Mouse (Mus musculus) heart, postnatal 14 days (tissue): ENCODE results near the gene Btnl2. TPM values are rescaled to one million over a fixed set of nuclear protein-coding genes. Genes with fewer than 3 reads are reported as not detected.

Experiments
- DNase-seq, 2 experiments: peaks; one replicate each; pipeline ENCODE4 v3.0.0; 2021 to 2022
- intact Hi-C: fragments of 180-260 bp; cut with DNase I; formaldehyde crosslinking; loops from one replicate; pipeline ENCODE4 v1.15.1; 2025
- total RNA-seq, 2 experiments: library from RNA; stranded (reverse); gene quantifications; 2 replicates each; pipeline ENCODE4 v1.2.3; 2021

The Btnl2 gene
- total RNA-seq, 2 experiments from 2014 or later, result 0.27 to 0.33 TPM

DNA sequence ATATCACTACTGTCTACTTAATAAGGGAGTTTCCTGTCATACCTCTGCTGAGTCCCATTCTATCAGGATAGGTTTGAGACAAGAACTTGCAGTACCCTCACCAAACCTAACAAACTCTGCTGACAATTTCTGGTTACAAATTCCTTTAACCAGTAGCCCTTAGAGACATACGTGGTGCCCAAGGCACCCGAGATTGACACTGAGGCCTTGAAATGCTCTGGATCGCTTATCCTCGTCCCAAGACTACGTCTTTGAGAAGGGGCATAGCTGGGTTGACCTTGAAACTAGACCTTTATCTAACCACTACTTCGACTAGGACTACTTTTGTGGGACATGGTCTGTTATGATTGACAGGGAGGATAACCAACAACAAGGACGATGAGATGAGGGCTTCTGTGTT lies 9.1 kb upstream of the Btnl2 start:
- intact Hi-C loops, result no loop called here
- DNase-seq, result no peak

DNA sequence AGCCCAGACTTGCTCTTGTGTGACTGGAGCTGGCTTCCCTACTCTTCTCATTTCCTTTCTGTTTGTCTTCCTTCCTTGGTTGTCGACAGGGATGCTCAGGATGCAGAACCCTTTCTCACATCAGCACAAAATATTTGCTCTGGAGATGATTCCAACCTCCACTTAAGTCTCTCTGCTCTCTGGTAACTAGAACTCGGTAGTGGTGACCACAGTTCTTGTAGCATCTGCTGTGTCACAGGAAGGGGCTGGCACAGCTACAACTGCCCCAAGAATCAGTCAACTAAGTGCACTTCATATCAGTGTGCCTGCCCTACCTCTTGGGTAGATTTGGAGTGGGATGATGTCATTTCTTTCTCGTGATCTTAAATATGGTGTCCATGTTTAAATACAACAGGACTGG lies 8.6 kb upstream of the Btnl2 start:
- intact Hi-C loops, result no loop called here
- DNase-seq, result no peak

DNA sequence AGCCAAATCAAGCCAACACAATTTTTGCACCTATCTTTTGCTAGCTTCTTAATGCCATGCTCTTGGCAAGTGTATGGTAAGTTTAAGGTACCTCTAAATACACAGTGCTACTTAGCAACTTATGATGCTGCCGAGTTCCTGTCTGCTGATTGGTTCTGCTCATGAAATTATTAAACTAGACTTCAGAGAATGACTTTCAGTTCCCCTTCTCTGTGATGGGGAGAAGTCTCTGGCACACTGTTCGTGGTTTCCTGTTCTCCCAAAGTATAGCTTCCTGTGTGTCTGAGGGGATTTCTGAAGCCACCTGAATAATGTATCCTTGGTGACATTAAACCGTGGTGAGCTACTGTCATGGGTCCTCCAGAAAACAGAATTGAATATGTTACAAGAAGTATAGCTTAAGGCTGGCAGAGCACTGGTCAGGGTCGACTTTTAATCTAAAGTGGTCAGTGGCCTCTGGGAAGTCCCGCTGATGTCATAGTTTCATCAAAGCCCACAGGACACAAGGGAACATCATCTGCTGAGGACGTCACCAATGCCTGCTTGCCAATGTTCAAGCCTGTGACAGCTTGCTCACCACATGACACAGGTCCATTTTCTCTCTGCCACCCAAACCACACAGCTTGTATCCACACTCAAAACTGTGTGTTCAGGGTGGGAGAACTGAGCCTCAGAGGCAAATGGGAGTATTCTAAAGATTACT lies 6.9 kb upstream of the Btnl2 start:
- intact Hi-C loops, result loop anchor here (2.0 kb wide), 1 partner anchor 97 kb away; no protein-coding TSS in a partner anchor

DNA sequence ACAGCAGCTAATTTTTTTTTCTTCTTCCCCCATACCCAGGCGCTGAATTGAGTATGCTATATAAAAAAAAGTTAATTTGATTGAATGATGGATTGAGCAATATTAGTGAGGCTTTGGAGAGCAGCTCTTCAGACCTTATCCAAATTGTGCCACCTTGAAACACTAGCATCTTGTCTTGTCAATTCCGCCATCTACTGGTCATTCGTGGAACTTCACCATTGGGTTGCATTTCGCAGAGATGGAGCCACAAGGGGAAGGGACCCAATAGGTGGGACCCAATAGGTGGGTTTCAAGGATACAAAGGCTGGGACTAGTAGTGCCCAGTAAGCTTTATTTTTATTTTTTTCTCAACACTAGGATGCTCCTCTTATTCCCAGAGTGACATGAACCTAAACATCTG lies 5.2 kb upstream of the Btnl2 start:
- intact Hi-C loops, result loop anchor here (2.0 kb wide), 1 partner anchor 99 kb away; no protein-coding TSS in a partner anchor
- DNase-seq, result peak; percentile 70 to 87

More for the DNA sequence above, 6.9 kb upstream of the Btnl2 start:
- DNase-seq, result peak; percentile 31 to 58

DNA sequence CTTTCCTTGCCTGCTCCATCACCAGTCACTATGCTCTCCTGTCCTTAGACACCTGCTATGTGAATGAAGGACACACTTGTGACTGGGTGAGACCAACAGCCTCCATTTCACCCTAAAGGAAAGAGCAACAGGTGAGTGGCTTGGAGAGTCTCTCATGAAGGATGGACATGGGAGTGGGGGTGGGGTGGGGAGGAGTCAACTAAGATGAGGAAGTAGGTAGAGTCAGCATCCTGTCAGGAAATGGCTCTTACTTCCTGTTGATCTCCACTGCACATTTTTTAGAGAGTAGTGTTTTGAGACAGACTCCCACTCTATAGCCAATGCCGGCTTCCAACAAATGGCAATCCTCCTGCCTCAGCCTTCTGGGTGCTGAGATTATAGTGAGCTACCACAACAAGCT lies 318 bp downstream of the Btnl2 start:
- intact Hi-C loops, result no loop called here
- no peak for DNase-seq

DNA sequence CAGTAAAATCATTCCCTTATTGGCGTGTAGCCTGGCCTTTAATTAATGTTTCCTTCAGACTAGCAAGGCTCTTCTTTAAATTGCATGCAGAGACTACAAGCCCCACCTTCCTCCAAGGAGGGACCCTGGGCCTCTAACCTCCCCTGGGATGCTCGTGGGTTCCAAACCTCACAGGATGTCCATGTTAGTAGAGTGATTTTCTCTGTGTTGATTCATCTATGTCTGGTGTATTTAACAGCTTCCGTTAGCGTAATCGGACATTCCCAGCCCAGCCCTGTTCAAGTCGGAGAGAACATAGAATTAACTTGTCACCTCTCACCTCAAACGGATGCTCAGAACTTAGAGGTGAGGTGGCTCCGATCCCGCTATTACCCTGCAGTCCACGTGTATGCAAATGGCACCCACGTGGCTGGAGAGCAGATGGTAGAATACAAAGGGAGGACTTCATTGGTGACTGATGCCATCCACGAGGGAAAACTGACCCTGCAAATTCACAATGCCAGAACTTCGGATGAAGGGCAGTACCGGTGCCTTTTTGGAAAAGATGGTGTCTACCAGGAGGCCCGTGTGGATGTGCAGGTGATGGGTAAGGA lies 8.4 kb downstream of the Btnl2 start:
- DNase-seq, result no peak
- intact Hi-C loops, result no loop called here

DNA sequence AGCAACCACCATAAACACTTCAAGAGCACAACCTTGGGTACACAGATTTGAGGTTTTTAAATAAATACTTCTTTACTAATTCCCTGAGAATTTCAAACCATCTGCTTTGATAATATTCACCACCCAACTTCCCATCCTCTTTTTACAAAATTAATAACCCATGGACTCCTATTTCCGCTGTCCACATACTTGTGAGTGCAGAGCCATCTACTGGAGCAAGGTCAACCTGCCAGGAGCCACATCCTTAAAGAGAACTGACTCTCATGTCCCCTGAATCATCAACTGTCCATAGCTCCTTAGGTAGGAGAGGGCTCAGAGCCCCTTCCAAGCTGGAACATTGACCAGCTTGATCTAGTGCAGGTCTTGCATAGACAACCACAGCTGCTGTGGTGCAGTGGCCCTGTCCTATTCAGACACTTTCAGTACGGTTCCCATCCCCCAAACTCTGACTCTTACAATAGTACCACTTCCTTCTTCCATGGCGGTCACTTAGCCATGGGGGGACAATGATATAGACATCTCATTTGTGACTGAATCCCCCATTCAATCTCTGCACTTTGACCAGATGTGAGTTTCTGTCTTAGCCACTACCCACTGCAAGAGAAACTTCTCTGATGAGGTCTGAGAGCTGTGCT lies 9.2 kb downstream of the Btnl2 start:
- intact Hi-C loops, result no loop called here
- no peak for DNase-seq

DNA sequence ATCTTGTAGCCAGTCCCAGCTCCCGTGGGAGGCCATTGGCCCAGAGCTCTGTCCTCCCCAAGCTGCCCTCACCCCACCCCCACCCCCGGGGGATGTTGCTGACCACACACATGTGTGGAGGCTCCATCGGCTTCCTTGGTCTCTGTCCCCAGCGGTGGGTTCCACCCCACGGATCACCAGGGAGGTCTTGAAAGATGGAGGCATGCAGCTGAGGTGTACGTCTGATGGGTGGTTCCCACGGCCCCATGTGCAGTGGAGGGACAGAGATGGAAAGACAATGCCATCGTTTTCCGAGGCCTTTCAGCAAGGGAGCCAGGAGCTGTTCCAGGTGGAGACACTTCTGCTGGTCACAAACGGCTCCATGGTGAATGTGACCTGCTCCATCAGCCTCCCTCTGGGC lies 10.4 kb downstream of the Btnl2 start:
- intact Hi-C loops, result no loop called here
- DNase-seq, result peak in 1 of 2 experiments; percentile 8

DNA sequence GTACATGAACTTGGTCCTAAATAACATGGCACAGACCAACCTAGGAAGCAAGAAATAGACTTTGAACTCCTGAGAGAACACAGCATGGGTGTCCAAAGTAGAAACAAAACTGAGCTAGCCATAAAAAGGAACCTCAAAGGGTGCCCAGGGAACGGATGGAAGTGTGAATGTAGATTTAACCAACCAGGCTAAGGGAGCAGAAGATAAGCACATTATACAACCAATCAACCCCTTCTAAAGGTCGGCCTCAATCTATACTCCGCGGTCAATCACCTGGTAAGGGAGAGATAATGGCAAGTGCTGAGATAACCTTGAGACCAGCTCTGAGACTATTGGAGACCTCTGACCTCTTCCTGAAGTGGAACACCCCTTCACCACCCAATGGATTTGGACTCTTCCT lies 15.9 kb downstream of the Btnl2 start:
- intact Hi-C loops, result no loop called here
- no peak for DNase-seq

DNA sequence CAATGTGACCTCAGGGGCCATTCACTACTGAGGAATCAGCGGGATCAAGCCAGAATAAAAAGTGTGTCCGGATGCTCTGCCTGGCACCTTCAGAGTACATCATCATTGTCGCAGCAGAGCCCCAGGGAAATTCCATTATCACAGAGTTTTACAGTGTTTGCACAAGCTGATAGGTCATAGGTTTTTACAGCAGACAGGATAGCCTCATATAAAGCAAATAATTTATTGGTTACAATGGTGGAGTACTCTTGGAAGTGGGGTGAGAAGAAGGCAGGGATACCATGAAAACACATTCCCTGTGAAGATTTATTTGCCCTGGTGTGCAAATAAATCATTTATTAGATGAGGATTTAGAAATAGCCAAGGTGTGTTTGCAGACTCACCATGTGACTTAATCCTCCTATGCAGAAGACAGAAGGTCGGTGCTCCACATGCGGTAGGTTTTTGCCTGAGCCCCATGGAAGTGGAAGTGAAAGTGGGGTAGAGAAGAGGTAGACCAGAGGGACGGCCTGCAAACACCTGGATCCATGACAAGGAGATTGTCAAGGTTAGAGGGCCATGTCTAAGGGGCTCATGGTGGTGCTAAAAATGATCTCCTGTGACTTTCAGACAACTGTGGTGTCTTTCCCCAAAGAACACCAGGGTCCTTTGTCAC lies 18.6 kb downstream of the Btnl2 start:
- DNase-seq, result no peak
- intact Hi-C loops, result no loop called here

DNA sequence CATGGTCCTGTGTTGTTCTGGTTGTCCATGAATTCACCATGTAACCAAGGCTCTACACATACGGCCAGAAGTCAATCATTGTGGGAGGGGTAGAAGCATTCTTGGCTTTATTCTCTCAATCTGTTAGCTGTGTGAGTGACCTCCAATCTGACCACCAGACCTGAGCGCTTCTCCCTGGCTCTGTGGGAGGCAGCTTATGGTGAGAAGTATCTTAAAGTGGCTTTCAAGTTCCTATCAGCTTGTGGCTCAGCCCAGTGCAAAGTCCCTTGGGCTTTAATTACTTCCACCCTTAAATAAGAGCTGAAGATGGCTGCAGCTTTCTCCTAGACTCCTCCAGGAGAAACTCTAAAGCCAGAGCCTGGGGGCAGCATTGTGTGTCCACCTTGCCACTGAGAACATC lies 22.2 kb downstream of the Btnl2 start, which contains the start of gene Btnl1:
TSS of gene Btnl1 (plus strand) at position 286 of the 400 bp plus-strand sequence.
- DNase-seq, result no peak
- intact Hi-C loops, result no loop called here

DNA sequence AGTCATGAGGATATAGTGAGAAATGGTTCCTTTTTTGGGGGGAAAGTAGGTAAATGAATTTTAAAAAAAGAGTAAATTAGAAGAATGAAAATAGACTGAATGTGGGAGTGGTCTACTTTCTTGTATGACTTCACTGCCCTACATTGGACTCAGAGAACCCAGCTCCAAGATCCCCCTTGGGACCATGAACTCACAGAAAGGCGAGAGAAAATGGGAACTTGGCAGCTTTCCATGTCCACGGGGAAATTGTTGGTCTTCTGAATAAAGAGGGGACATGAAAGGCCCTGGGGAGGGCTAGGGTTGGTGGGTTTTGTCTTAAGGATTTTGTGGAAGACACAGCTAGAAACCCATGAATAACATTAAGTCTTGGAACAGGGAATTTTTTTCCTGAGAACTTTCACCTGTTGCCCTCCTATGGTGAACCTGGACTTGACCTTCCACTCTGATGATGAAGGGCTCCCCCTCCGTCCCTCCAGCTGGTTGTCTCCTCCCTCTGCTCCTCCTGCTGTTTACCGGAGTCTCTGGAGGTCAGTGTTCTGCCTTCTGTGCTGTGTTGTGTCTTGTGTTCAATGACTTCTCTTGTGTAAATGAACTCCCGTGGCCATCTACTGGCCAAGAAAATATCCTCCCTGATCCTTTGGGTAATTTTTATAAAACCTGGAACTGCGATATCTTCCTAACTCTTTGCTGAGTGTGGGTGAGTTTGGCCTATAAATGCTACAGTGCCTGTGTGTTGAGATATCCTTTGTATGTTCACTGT lies 23.0 kb downstream of the Btnl2 start:
- no peak for DNase-seq
- intact Hi-C loops, result no loop called here

DNA sequence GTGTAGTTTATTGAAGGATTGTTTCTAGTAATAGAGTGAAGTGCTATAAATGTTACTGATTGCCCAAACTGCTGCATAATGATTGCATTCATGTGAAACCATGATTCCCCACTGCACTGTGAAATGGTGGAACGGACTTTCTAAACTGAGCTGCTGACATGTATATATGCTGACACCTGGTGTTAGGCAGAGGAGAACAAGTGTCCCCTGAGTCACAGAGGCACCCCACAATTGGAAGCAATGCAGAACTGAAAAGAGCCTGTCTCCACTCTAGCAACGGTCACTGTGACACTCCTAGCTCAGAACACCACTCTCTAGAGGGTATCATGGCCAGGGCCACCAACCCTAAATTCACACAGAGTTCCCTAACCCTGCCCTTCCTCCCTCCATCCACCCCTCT lies 24.1 kb downstream of the Btnl2 start:
- no peak for DNase-seq
- intact Hi-C loops, result no loop called here

DNA sequence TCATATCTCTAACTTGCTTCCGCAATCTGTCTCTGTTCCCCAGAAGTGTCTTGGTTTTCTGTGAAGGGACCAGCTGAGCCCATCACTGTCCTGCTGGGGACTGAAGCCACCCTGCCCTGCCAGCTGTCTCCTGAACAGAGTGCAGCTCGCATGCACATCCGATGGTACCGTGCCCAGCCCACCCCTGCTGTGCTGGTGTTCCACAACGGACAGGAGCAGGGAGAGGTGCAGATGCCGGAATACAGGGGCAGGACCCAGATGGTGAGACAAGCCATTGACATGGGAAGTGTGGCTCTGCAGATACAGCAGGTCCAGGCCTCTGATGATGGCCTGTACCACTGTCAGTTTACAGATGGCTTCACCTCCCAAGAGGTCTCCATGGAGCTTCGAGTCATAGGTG lies 24.8 kb downstream of the Btnl2 start:
- no peak for DNase-seq
- intact Hi-C loops, result no loop called here

DNA sequence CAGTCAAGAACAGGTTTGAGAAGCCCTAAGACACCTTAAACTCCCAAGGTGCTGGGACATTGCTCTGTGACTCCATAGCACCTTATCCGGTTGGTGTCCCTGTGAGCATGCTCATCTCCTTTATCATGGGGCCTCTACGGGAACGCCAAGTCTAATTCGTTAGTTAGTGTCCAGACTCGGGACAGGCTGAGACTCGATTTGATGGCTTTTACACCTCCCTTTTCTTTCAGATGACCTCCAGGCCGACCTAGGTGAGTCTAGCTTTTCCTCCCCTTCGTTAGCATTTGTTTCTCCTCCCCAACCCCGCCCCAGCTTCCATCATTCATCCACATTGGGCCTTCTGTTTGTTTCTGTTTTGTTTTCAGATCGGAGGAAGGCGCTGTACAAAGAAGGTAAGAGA lies 27.3 kb downstream of the Btnl2 start:
- intact Hi-C loops, result no loop called here
- no peak for DNase-seq

DNA sequence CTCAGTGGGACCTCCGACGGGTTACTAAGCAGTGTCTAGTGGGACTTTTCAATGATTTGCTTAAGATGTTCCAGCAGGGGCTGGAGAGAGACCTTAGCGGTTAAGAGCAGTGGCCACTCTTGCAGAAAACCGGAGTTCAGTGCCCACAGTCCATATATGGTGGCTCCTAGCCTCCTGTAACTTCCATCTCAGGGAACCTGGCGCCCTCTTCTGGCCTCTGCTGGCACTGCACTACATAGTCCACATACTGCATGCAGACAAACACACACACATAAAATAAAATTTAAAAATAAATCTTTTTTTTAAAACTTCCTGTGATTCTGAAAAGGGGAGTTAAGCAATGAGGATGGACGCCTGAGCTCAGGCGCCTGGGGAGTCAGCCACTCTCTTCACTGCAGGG lies 28.6 kb downstream of the Btnl2 start:
- DNase-seq, result no peak
- intact Hi-C loops, result no loop called here

DNA sequence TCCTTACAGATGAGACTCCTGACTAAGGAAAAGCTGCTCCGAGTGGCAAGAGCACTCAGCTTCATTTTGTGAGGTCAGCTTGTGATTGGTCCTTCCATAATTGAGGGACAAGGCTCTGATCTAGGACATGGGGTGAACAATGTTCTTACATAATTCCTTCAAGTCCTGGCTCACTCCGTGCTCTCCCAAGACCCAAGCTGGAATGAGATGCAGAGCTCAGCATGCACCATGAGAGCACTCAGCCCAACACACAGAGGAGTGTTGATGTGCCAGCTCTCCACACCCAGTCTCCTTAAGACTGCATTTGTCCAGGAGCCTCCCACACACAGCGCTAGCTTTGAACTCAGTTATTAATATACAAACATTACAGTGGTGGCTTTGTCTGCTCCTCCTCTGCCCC lies 30.1 kb downstream of the Btnl2 start:
- intact Hi-C loops, result no loop called here
- no peak for DNase-seq

DNA sequence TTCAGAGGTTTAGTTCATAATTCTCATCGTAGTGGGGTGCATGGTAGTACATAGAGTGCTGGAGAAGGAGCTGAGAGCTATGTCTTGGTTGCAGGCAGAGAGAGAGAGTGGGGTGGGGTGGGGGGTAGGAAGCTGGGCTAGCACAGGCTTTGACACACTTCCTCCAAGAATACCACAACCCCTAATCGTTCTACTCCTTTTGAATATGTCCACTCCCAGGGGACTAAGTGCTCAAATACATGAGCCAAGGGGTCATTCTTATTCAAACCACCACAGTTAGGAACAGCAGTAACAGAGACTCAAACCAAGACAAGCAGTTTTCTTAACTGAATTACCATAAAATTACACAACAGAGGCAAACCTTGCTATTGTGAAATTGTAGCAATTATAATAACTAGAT lies 32.0 kb downstream of the Btnl2 start:
- DNase-seq, result no peak
- intact Hi-C loops, result no loop called here

DNA sequence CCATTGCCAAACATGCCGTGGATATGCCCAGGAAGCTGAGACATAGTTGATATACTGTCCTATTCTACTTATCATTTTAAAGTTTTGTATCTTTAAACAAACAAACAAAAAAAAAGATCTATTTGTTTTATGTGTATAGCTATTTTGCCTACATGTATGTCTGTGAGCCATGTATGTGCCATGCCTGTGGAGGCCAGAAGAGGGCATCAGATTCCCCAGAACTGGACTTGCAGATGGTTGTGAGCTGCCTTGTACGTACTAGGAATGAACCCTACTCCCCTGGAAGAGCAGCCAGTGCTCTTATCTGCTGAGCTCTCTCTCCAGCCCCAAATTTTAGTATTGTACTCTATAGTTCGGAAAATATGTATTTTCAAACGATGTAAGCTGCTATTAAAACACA lies 33.9 kb downstream of the Btnl2 start:
- intact Hi-C loops, result loop anchor here (1.0 kb wide), 1 partner anchor 23 kb away; no protein-coding TSS in a partner anchor
- DNase-seq, result peak; percentile 23 to 48

DNA sequence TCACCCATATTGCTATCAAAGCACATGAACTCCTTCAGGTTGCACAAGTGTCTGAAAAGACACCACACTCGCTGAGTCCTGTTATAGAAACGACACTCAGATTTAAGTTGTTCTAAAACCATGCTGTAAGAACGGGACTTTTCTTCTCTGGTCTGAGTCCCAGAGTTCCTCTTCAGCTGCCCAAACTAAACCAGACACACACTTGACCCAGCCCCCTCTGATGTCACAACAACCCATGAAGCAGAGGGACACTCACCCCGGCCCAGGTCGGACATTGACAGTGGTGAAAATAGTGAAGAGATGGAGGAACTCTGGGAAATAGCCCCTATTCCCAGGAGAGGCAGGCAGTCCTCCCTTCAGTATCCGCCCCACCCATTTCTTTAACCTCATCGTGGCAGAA lies 36.9 kb downstream of the Btnl2 start:
- DNase-seq, result no peak
- intact Hi-C loops, result no loop called here

DNA sequence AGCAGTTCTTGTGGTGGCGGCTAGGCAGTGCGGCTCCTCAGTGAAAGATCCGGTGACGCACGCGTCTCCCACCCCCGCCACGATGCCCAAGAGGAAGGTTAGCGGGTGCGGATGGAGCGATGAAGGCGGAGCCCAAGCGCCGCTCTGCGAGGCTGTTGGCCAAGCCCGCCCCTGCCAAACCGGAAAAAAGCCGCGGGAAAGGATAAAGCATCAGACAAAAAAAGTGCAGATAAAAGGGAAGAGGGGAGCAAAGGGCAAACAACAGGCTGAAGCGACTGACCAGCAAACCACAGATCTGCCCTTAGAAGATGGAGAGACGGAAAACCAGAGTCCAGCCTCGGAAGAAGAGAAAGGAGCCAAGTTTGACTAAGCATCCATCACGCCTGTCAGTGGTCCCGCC lies 37.7 kb downstream of the Btnl2 start:
- DNase-seq, result peak; percentile 22 to 33
- intact Hi-C loops, result no loop called here
